Mouse (Mus musculus): ENCODE results near the gene Stk11. TPM values are rescaled to one million over a fixed set of nuclear protein-coding genes. Genes with fewer than 3 reads are reported as not detected.
A peak's percentile ranks its signal among the peaks of the same experiment; 100 is the strongest.

Stk11 gene
- total RNA-seq, 2 experiments from 2014 or later: 174 to 213 TPM

GRCm38 (mm10) chr10:80152071-80152872, 36.7 kb downstream of the Stk11 start:
- no peak for ATAC-seq (replicated peaks; ENCODE audit: low FRiP score, low TSS enrichment, poor library complexity, severe bottlenecking)

- no peak for ATAC-seq (replicated peaks; ENCODE audit: low FRiP score, low TSS enrichment, poor library complexity, severe bottlenecking)
These were observed 37.3 kb downstream of the Stk11 start for GRCm38 (mm10) chr10:80152873-80153260.

- no peak for ATAC-seq (replicated peaks; ENCODE audit: low FRiP score, low TSS enrichment, poor library complexity, severe bottlenecking)
These were observed 38.1 kb downstream of the Stk11 start for GRCm38 (mm10) chr10:80153713-80154112.

- no peak for ATAC-seq (replicated peaks; ENCODE audit: low FRiP score, low TSS enrichment, poor library complexity, severe bottlenecking)
These were observed 38.8 kb downstream of the Stk11 start for GRCm38 (mm10) chr10:80154384-80154783.

GRCm38 (mm10) chr10:80155277-80155676, 39.7 kb downstream of the Stk11 start:
- no peak for ATAC-seq (replicated peaks; ENCODE audit: low FRiP score, low TSS enrichment, poor library complexity, severe bottlenecking)

- no peak for ATAC-seq (replicated peaks; ENCODE audit: low FRiP score, low TSS enrichment, poor library complexity, severe bottlenecking)
These were observed 40.6 kb downstream of the Stk11 start for GRCm38 (mm10) chr10:80156002-80156751.

GRCm38 (mm10) chr10:80156752-80157053, 41.1 kb downstream of the Stk11 start:
- ATAC-seq (replicated peaks; ENCODE audit: low FRiP score, low TSS enrichment, poor library complexity, severe bottlenecking): no peak

GRCm38 (mm10) chr10:80157141-80157929, 41.7 kb downstream of the Stk11 start:
- ATAC-seq (replicated peaks; ENCODE audit: low FRiP score, low TSS enrichment, poor library complexity, severe bottlenecking): no peak

- no peak for ATAC-seq (replicated peaks; ENCODE audit: low FRiP score, low TSS enrichment, poor library complexity, severe bottlenecking)
These were observed 42.8 kb downstream of the Stk11 start for GRCm38 (mm10) chr10:80158307-80158986.

- peak; percentile 10 for ATAC-seq (replicated peaks; ENCODE audit: low FRiP score, low TSS enrichment, poor library complexity, severe bottlenecking)
These were observed 43.5 kb downstream of the Stk11 start for GRCm38 (mm10) chr10:80159021-80159560.

- peak; percentile 83 for ATAC-seq (replicated peaks; ENCODE audit: low FRiP score, low TSS enrichment, poor library complexity, severe bottlenecking)
These were observed 44.2 kb downstream of the Stk11 start for GRCm38 (mm10) chr10:80159561-80160454.

GRCm38 (mm10) chr10:80160455-80161371, 45.1 kb downstream of the Stk11 start:
- no peak for ATAC-seq (replicated peaks; ENCODE audit: low FRiP score, low TSS enrichment, poor library complexity, severe bottlenecking)

GRCm38 (mm10) chr10:80161522-80162242, 46.1 kb downstream of the Stk11 start:
- ATAC-seq (replicated peaks; ENCODE audit: low FRiP score, low TSS enrichment, poor library complexity, severe bottlenecking): no peak

GRCm38 (mm10) chr10:80162243-80162608, 46.6 kb downstream of the Stk11 start:
- no peak for ATAC-seq (replicated peaks; ENCODE audit: low FRiP score, low TSS enrichment, poor library complexity, severe bottlenecking)

GRCm38 (mm10) chr10:80162716-80163299, 47.2 kb downstream of the Stk11 start:
- ATAC-seq (replicated peaks; ENCODE audit: low FRiP score, low TSS enrichment, poor library complexity, severe bottlenecking): no peak

GRCm38 (mm10) chr10:80163721-80164120, 48.1 kb downstream of the Stk11 start:
- no peak for ATAC-seq (replicated peaks; ENCODE audit: low FRiP score, low TSS enrichment, poor library complexity, severe bottlenecking)
